Mouse (Mus musculus) megakaryocyte-erythroid progenitor cell, adult 5-6 weeks (primary cell): ENCODE measurements around the gene E2f1. TPM values are rescaled to one million over a fixed set of nuclear protein-coding genes. Genes with fewer than 3 reads are reported as not detected.

Source experiments
- ATAC-seq: replicated peaks from 2 replicates; pipeline ENCODE4 v1.8.0; 2016; ENCODE audit warnings: mild to moderate bottlenecking, inconsistent platforms; ENCODE audit not compliant: severe bottlenecking, poor library complexity, low FRiP score, low TSS enrichment
- total RNA-seq, 2 experiments: library from RNA; stranded (forward) in 1 of 2; stranded (reverse) in 1 of 2; fragments of 200-1000, 215-1000 nt in 1 of 2; fragments of >200 nt in 1 of 2; fragmentation: Nextera tagmentation in 1 of 2; gene quantifications; 2 replicates each; pipeline ENCODE4 v1.2.3; 2014 to 2017

The E2f1 gene
- total RNA-seq, 2 experiments from 2014 or later: 7.8 to 25.3 TPM

DNA sequence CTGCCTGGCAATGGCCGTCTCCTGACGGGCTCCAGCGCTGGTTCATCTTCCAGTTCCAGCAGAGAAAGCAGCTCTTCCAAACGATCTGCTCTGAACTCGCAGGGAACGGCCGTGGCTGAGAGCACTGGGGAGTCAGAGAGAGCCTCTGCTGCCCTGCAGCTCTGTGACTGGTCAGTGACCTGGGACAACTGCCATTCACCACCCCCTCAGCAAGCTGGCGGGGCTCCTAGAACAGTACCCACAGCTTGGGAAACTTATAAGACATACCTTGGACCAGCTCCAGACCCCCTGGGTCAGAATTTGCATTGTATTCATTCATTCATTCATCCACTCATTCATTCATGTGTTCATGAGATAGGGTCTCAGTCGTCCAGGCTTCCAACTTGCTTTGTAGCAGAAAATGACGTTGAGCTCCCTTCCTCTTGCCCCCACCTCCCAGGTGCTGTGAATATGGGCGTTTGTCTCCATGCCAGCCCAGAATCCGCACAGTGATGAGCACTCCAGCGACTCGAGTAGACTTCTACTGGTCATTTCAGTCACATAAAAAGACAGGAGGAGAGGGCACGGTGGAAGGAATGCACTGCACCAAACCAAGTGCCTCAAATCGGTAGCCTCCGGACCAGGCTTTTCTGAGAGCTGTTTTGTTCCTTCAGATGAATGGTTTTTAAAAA, 15.4 kb upstream of the E2f1 start:
- ATAC-seq: no peak

- ATAC-seq: peak; percentile 73
Measured at GRCm38 (mm10) chr2:154583906-154584872, 14.5 kb upstream of the E2f1 start.

- ATAC-seq: no peak
Measured at GRCm38 (mm10) chr2:154581421-154581820, 11.7 kb upstream of the E2f1 start.

DNA sequence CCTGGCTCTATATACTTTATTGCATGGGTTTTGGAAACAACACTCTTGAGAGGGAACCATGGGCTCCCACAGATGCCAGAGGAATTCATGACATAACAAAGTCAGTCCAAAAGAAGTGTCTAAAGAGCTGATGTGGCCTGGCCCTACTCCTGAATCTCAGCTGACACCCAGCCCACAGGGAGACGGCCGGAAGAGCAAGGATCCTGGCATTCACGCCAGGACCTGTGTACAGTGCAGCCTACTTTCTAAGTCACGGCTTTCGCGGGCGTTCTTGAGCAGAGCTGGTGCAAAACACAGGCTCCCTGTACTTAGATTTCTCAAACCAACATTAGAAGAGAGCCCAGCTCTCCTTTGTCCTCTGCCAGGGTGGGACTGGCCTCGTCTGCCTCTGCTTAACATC, 10.9 kb upstream of the E2f1 start:
- no peak for ATAC-seq

DNA sequence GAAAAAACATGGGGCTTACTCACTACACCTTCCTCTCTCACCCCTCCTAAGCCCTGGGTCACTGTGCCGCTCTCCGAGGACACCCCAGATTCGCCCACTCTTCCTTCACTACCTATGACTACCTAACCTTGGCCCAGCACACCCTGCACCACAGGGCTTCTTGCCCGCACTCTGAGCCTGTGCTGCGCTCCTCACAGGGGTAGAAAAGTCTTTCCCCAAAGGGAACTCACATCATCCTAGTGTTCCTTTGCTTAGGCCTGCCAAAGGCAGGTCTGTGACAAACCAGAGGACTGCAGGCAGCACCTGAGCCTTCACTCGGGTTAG, 8.0 kb upstream of the E2f1 start:
- no peak for ATAC-seq

GRCm38 (mm10) chr2:154576876-154577743, 7.4 kb upstream of the E2f1 start:
- no peak for ATAC-seq

DNA sequence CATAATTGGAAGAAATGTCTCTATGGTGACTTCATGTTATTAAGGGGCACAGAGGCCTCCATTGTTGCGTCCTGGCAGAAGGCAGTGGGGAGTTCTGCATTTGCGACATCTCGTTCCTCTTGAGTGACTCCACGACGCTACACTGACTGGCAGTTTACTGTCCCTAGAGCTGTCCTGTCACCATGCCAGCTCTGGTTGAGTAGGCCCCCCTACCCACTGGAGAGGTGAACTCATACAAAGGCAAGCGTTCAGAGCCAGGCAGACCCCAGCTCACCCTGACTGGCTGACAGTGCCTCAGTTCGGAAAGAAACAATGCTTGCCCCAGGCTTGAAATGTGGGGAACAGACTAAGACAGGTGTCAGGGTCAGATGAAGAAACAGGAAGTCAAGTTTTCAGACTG, 4.6 kb upstream of the E2f1 start:
- ATAC-seq: no peak

DNA sequence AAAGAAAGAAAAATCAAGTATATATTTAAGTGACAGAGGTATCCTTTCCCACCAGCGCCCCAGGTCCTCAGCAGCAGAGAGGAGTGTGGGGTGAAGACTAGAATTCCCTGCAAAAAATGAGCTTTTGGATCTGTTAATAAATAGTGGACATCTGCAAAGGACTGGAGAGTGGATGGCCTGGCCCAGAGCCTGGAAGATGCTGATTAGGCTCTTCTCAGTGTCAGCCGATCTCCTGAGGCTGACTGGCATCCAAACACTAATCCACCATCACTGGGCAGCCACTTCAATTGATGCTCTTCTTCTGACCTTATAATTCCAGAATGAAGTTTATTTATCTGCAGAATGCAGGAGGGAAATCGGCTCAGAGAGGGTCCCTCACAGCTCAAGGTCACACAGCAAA, 3.3 kb upstream of the E2f1 start:
- ATAC-seq: no peak

DNA sequence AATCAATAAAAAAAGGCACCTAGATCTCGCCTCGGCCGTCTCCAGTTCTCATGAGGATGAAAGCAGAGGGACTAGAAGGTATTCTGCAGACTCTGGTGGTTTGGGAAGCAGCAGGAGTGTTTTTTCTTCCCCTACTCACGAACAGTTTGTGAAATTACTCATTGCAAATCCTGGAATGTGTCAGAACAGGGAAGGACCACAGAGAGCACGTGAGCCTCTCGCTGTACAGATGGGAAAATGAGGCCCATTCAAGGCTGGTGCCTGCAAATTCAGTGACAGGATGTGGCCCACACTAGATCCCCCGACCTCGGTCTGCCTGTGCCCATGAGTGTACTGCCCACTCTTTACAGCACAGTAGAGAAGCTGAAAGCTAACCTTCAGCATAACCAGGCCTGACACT, 2.3 kb upstream of the E2f1 start:
- ATAC-seq: no peak

GRCm38 (mm10) chr2:154571266-154571665, 1.6 kb upstream of the E2f1 start:
- no peak for ATAC-seq

DNA sequence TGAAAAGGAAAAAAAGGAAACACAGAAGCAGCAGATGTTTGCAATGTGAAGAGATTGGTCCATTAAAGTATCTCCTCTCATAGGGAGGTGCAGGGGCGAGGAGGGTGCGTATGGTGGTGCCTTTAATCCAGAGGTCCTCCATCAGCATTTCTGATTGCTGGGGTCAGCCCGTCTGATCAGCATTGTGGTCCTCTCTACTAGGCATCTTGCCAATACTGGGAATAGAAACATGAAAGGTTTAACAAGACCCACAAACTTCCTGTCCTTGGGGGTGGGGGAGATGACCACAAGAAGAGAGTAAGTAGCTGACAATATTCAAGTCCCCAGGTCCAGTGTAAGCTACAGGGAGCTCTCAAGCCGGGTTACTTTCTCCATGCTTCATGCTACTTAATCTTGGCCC, 974 bp upstream of the E2f1 start:
- ATAC-seq: no peak

- peak; percentile 57 for ATAC-seq
Measured at GRCm38 (mm10) chr2:154569071-154569748, 482 bp downstream of the E2f1 start.

GRCm38 (mm10) chr2:154568329-154569070, 1.2 kb downstream of the E2f1 start:
- ATAC-seq: peak; percentile 45

DNA sequence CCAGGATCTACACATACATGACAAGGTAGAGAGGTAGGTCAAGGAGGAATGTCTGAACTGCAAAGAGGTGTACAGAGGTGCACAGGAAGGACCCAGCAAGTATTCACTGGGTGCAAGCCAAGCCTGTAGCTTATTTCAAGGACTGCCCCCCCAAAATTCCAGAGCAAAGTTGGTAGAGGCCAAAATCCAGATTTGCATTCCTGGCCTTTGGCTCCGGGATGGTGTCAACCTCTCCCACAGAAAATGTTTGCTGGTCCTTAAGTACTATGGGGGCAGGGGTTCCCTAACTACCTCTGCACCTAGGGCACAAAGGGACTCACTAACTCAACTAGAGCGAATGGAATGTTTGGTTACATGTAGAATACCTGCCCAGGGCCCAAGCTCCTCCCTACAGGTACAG, 1.9 kb downstream of the E2f1 start:
- no peak for ATAC-seq

DNA sequence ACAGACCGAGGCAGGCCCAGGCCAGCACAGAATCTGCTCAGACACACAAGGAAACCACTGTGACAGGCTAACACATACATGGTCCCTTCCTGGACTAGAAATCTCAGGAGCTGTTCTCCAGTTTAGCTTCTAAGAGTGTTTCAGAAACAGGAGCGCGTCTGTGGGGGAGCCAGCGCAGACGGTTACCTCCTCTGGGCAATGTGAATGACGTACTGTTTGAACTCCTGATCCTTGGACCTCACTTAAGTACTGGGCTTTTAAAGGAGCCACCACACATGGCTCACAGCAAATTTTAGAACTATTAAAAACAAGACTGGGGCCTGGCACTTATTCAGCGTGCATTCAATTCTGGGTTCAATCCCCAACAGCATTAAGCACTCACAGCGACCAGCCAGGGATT, 3.1 kb downstream of the E2f1 start:
- ATAC-seq: no peak

DNA sequence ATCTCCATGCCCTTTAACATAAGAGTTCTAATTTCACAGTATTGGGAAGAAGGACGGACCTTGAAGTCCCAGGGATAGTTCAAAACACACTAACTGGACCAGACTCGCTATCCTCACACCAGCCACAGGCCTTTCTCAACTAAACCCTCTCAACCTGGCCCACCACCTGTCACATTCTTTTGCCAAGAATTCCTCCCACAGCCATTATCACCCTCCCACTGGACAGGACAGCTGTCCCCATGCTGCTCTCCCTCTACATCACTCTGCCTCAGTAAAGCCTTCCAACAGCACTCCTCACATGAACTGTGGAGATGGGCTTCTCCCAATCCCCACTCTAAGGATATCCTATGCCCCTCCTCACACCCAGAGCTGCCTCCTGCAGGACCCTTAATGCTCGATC, 4.1 kb downstream of the E2f1 start:
- ATAC-seq: no peak

- ATAC-seq: no peak
Measured at GRCm38 (mm10) chr2:154563612-154564170, 6.0 kb downstream of the E2f1 start.

- ATAC-seq: peak; percentile 79
Measured at GRCm38 (mm10) chr2:154558264-154559039, 11.2 kb downstream of the E2f1 start, which contains the start of gene Necab3. Gene Necab3, minus strand, starts transcription at chr2:154558890.
